Mouse (Mus musculus): ENCODE measurements around the gene Tomm34.
"Not testable (repeated sequence)": the region's sequence is repeated elsewhere in the genome, so short reads cannot be mapped to it uniquely, and the experiment has no call there.

Tomm34 gene

DNA sequence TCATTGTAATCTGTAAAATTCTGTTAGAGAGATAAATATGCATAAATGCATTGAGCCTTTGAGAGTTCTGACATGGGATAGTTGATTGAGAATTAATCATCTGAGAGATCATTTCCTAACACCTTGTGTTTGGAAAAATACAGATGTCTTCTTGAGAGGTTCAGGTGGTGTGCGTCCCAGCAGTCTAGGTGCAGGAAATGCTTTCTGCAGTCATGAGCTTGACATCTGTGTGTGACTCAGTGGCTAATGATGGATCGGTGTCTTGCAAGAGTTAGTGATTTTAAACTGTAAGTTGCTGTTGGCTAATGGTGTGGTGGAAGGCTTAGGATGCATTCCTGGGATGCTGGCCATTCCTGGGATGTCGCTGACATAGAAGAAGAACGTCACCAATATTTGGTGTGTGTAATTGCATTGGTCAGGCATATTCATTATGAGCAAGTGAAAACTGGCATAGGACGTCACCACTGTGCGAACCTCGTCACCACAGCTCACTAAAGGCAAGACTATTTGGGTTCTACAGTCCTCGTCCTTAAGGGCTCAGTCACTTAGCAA is 6.0 kb upstream of the Tomm34 start:
- DNase-seq (ENCODE audit: low spot score in 2 of 2) = no peak

DNA sequence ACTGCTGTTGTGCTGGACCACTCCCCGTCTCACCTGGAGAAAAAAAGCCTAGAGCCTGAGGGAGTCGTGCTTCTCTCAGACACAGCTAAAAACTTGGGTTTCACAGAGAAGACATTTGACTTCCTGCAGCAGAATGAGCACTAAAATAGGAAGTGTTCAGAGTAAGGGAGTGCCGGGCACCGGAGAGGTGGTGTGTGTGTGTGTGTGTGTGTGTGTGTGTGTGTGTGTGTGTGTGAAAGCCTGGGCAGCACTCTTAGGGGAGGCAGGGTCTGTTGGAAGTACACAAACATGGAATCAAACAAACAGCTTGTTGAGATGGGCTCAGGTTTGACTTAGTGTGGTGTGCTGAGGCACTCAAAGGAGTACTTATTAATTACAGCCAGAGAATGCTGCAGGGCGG is 4.1 kb upstream of the Tomm34 start:
- no peak for DNase-seq (ENCODE audit: low spot score in 2 of 2)

DNA sequence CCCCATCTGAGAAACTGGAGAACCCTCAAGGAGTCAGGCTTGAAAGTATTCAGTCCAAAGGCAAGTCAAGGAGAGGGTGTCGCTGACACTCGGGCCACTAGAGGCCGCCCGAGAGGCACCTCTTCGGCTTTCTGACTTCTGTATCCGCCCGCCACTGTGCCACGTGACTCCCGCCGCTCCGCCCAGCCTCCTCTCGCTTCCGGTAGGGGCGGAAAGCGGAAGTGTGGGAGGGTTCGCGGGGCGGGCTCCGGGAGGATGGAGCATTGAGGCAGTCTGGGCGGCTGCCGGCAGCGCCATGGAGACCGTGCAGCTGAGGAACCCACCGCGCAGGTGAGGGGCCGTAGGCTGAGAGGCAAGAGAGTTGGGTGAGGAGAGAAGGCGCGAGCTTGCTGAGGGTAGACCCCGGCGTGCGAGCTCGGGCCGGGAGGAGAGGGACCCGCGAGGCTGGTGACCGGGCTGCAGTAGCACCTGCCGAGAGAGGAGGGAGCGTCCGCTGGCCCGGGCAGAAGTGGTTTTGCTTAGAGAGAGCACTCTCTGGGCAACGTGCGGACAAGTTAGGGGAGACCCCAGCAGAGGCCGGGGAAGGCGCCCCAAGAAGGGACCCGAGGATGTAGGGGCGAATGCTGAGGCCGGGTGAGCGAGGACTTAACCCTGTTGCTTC is 3.1 kb upstream of the Tomm34 start:
- peak; percentile 96 to 97 for DNase-seq (ENCODE audit: low spot score in 2 of 2)

DNA sequence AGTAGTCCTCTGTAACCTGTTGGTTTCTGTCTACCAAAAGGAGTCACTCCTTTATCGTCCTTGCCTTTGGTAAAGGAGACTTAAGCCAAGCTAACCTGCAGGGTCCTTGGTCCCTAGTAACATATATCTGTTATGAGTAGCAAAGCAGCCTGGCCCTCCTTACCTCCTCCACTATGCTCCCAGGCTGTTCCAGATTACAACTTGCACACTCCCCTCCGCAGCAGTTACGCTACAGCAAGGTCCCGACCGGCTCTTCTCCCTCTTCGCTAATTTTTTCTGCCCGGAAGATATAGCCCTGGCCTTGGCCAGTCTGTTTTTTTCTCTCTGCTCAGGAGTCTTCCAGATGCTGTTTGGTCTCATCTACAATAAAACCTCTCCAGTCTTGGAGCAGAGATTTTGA is 2.2 kb upstream of the Tomm34 start:
- DNase-seq (ENCODE audit: low spot score in 2 of 2) = no peak

DNA sequence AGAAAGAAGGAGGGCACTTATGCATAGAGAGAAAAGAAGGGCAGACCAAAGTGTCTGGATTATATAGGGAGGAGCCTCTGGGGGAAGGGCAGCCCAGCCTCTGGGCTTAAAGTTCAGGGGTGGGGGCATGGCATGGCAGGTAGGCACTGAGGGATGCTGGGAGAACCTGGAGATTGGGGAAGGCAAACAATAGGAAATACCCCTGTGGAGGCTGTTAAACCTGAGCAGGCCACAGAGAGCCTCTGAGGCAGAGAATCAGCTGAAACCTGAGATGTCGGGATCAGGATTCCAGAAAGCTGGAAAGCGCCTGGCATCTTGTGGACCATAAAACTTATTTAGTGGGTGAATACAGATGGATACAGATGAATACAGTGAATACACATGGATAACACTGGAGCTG is 1.1 kb upstream of the Tomm34 start:
- DNase-seq (ENCODE audit: low spot score in 2 of 2) = no peak

DNA sequence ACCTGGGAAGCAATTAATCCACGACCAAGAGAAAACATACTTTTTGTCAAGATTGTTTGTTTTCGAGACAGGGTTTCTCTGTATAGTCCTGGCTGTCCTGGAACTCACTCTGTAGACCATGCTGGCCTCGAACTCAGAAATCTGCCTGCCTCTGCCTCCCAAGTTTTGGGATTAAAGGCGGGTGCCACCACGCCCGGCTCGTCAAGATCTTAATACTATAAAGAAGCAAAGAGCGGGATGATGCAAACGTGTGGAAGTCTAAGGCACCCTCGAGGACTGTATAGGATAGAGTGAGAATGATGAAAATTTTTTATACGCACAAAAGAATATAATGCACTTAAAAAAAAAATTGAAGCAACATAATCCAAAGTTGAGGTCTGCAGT is 460 bp upstream of the Tomm34 start:
- not testable (repeated sequence) for DNase-seq (ENCODE audit: low spot score in 2 of 2)

DNA sequence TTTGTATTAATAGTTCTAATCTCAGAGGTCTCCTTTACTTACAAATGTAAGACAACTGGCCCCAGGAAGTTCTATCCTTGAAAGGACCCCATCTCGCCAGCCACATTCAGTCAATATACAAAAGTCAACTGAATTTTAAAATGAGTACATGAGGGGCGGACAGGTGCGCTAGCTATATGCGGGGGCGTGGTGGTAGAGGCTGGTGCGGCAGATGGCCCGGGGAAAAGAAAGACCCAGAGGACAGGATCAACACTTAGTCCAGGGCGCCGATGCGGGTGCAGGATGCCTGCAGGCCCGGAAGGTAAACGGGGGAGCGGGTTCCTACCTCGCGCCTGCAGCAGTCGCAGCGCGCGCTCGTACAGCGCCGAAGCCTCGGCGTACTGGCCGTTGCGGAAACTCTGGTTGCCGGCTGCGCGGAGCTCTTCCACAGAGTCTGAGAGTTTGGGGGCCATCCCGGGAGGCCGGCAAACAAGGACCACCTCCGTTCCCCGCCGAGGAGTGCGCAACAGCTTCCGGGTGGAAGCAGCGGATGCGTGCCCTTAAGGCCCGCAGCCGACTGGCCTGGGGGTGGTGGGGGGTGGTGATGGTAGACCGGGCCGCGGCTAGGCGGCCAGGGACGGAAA is 716 bp downstream of the Tomm34 start, which contains the start of gene Stk4:
Gene Stk4, plus strand, starts transcription at position 181 of the 623 bp plus-strand sequence.
- DNase-seq (ENCODE audit: low spot score in 2 of 2) = no peak

DNA sequence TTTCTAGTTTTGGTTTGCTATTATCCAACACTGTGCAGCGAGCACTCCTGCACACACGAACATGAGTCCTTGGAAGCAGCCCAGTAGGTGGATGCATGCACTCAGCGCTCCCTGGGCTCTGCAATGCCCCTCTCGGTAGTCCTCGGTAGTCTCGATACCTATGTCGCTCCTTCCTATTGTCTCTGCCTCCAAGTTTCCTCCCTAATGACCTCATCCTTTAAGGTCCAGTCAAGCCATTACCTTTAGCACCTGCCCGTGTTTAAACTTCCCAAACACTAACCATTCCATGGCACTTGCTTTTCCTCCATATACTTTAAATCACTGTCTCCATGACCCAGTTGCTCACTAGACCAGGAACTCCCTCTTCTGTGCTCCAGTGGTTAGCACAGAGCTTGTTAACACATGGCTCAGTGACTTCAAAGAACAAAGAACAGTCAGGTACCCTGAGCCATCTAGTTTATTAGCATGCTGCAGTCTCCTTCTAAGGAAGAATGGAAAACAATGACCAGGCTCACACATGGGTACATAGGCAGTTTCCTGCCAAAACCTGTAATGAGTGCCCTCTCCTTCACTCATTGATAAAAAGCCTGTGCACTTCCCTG is 11.2 kb downstream of the Tomm34 start:
- DNase-seq (ENCODE audit: low spot score in 2 of 2) = no peak

DNA sequence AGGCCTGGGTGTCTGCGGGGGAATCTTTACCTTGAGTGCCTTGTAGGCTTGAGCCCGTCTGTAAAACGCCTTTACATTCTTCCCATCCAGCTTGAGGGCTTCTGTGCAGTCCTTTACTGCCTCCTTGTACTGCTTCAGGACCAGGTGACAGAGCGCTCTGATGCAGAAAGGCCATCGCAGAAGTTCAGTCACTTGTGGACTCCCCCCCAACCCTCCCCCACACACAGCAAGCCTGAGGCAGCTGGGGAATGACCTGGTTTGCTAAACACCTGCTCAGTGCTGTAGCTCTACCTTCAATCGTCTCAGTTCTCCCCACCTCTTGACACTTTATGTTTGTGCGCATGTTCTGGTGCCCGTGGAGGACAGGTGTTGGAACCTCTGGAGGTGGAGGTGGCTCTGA is 16.3 kb downstream of the Tomm34 start:
- no peak for DNase-seq (ENCODE audit: low spot score in 2 of 2)

DNA sequence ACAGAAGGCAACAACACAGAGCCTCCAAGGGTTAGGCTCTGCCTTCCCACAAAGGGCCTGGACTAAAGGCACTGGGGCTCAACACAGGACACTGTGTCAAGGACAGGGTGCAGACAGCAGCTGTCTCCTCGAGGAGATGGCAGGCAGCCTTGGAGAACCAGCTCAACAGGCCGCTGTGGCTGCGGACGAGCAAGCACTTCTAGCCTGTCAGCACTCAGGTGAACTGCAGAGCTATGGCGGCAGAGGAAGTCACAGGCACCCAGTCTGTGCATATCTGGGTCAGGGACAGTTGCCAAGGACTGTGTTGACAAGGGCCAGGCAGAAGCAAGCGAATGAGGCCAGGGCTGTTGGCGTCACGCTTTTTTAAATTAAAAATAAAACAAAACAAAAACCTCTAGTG is 17.2 kb downstream of the Tomm34 start:
- no peak for DNase-seq (ENCODE audit: low spot score in 2 of 2)

DNA sequence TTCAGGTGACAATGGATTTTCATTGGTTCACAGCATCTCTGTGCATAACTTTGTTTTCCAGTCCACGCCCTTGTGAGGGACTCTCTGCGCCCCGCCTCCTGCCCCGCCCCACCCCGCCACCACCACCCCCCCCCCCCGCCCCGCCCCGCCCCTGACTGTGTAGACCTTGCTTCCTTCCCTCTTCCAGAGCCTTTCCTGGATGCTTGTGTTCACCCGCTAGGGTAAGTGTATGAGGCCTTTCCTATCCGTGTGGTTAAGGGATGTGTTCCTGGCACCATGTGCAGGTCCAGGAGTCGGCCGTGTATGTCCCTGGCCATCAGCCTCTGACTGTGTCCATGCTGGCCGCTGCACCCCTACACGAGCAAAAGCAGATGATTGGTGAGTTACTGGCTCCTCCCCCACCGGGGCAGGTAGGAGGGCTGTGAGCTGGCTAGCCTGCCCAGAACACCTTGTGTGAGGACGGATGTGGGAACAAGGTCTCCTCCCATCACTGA is 23.7 kb downstream of the Tomm34 start:
- peak in 1 of 2 experiments; percentile 34 for DNase-seq (ENCODE audit: low spot score in 2 of 2)

DNA sequence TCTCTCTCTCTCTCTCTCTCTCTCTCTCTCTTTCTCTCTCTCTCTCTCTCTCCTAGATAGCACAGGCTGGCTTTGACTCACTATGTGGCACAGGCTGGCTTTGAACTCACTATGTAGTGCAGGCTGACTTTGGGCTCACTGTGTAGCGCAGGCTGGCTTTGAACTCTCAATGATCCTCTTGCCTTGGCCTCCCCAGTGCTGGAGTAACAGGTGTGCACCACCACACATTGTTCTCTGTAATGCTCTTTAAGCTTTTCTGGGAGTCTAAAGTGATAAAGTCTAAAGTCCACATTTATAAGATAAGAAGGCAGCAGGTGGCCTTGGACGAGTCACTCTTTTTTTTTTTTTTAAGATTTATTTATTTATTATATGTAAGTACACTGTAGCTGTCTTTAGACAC is 29.4 kb downstream of the Tomm34 start:
- DNase-seq (ENCODE audit: low spot score in 2 of 2) = no peak

DNA sequence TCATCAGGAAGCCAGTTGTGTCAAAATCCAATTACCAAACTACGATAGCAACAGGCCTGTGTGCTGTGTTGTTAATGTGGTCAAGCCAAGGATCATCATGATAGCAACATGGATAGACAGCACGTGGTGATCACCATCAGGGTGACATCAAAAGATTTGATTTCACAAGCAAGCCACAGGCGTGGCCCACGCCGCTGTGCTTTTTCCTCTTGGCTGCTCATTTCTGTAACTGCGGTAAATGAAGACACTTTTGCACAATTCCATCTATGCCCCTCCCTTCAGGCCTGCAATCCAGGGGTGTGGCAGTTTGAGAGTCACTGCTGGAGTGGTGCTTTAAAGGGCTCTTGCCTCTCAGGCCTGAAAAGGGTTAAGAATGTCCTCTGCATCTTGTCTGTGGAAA is 30.0 kb downstream of the Tomm34 start:
- no peak for DNase-seq (ENCODE audit: low spot score in 2 of 2)

DNA sequence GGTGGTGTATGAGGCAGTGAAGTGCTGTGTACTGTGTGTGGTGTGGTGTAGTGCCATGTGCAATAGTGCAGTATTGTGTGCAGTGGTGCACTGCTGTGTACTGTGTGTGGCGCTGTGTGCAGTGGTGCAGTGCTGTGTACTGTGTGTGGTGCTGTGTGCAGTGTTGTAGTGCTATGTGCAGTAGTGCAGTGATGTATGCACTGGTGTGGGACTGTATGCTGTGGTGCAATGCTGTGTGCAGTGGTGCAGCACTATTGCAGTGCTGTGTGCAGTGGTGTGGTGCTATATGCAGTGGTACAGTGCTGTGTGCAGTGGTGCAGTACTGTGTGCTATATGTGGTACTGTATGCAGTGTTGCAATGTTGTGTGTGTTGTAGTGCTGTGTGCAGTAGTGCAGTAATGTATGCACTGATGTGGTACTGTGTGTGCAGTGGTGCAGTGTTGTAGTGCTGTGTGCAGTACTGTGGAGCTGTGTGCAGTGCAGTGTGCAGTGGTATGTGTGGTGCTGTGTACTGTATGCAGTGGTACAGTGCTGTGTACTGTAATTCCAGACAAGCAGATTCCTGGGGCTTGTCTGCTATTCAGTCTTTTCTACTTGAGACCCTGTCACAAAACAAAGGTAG is 32.5 kb downstream of the Tomm34 start:
- DNase-seq (ENCODE audit: low spot score in 2 of 2) = no peak

DNA sequence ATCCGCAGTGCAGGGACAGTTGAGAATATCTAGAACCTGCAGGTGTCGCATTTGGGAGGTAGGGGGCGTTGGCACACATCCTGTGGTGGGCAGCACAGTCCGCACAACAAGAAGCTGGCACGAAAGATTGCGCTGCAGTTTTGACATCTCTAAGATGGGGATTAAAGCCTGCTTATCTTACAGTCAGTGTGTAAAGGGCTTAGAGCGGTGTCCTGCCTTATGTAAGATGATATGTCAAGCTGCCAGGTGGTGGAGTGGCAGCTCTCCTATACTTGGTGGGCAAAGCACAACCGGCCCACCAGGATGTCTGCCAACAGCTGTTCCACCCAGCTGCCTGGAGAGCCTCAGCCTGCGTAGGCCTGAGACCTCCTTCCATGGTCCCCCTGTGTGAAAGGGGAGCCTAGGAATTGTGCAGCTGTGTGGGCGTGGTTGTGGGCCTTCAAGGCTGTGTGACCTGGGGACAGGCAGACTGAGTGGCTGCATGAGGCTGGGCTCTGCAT is 34.4 kb downstream of the Tomm34 start:
- no peak for DNase-seq (ENCODE audit: low spot score in 2 of 2)

DNA sequence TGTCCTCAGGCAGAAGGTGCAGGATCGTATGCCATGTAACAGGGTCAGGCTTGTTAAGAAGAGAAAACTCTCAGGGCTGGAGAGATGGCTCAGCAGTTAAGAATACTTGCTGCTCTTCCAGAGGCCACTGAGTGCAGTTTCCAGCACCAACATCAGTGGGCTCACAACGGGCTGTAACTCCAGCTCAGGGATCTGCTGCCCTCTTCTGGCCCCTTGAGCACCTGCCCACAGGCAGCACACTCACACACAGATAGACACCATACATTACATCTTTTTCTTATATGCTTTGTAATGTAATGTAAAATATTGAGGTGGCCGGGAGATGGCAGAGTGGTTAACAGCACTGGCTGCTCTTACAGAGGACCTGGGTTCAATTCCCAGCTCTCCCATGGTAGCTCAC is 38.0 kb downstream of the Tomm34 start:
- DNase-seq (ENCODE audit: low spot score in 2 of 2) = no peak

DNA sequence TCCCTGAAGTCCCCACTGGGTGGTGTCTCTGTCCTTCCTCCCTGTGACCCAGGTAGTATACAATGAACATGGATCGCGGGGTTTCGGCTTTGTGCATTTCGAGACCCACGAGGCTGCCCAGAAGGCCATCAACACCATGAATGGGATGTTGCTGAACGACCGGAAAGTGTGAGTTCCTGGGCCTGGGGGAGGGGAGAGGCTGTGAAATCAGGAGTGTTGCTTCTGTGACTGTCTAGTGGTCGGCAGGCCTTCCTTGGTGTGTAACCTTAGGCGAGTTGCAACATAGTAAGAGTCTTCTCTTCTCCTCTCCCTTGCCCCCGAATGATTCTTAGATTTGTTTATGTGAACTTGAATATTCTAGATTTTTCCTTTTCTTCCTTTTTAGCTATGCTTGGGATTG is 39.8 kb downstream of the Tomm34 start:
- DNase-seq (ENCODE audit: low spot score in 2 of 2) = no peak

DNA sequence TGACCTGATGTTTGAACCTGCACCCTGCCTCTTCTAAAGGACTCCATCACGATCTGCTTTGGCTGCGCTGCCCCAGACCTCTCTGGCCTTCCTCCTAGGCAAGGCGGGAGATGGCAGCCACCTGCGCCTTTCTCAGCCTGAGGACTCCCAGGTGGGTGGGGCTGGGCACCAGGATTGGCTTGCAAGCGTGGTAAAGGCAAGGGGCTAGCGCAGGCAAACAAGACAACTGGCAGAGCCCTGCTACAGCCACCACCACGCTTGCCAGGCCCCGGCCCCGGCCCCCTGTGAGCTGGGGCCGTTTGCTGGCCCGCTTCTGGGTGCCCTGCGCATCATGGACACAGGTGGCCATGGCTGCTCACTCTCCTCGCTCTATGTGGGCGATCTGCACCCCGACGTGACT is 45.8 kb downstream of the Tomm34 start, which contains the start of gene Pabpc1l:
Gene Pabpc1l, plus strand, starts transcription at position 301 of the 400 bp plus-strand sequence.
- no peak for DNase-seq (ENCODE audit: low spot score in 2 of 2)

DNA sequence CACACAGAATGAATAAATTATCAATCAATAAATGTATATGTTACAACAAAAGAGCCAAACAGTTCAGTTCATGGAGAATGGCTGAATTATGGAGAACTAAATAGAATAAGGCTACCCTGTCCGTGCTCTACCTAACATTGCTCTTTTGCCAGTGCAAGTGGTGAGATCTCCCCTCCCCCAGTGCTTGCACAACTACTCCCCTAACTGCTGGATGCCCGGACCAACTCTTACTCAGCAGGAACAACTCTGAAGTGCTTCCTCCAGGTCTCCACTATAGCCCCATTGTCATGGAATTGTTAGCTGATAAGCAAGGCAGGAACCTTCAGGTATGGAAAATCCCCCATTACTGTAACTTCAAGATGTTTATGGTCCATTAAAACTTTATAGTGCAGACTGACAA is 48.9 kb downstream of the Tomm34 start:
- DNase-seq (ENCODE audit: low spot score in 2 of 2) = no peak

DNA sequence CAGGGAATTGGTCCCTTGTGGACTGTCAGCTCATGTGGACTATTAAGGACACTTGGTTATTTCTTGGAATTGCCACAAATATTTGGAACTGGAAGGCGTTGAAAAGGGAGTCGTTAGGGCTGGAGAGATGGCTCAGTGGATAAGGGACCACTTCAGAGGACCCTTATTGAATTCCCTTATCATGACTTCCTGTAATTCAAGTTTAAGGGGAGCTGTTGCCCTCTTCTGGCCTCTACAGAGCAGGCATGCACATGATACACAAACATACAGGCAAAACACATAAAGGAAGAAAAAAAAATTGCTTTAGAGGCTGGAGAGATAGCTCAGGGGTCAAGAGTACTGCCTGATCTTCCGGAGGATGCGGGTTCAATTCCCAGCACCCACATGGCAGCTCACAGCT is 51.0 kb downstream of the Tomm34 start:
- no peak for DNase-seq (ENCODE audit: low spot score in 2 of 2)

DNA sequence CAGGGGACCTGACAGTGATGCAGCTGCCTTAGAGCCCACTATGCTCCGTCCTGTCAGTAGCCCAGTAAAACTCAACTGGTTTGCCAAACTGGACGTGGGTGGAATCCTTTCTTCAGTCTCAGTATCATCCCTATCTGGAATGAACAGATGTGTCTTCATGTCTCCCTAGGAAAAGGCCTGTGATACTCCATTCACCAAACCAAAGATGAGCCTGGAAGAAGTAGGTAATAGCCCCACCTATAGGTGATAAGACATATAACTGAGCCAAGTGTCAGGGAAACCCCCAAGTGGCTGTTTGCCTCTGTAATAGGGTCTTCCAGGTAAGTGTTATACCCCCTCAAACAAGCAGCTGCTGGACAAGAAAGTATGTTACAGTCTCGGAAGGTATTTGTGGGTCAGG is 52.1 kb downstream of the Tomm34 start:
- DNase-seq (ENCODE audit: low spot score in 2 of 2) = no peak

DNA sequence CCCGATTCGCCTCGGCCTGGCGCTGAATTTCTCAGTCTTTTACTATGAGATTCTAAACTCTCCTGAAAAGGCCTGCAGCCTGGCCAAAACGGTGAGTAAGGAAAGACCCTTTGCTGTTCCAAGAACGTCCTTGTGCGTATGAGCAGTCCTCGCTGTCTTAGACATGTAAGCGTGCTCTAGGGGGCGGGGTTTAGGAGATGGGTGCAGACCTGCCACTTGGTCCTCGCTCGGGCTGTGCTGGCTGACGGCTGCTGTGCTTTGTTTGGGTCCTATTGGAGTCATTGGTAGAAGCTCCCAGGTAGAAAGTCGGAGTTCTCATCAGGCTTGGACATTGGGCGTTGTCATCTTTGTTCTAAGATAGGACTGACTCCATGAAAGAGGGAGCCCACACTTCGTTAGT is 55.7 kb downstream of the Tomm34 start:
- no peak for DNase-seq (ENCODE audit: low spot score in 2 of 2)

Data from urinary bladder, adult 18-20 months (tissue).